Comparison of ENCODE assay signal across 9 mouse cellular contexts in genomic region chr1:66655747-66656119, GRCm38 (mm10). TPM values are rescaled to one million over a fixed set of nuclear protein-coding genes. Genes with fewer than 3 reads are reported as not detected.
DNase-seq lines count a peak whose midpoint lies in the region; ATAC-seq and TF ChIP-seq lines count a peak whose summit lies in the region.
"Had no signal": no experiment of that assay in that cellular context is flagged by ENCODE, and none has a peak within 500 bp of the region (broad histone marks: within the 10 kb centered on the region; RNA-seq: fewer than 3 reads in every experiment).

No protein-coding gene starts in this region.

- DNase-seq in kidney, postnatal 0 days (ENCODE audit: low spot score) = peak; percentile 71
- no peak for DNase-seq in kidney, adult 11 months
- DNase-seq in Muller cell, postnatal 12 days (ENCODE audit: inconsistent ontology term) = peak; percentile 10
- peak; percentile 25 for DNase-seq in fibroblast of lung, adult 2 months (ENCODE audit: low read depth)
- DNase-seq in urinary bladder, adult 18-20 months (ENCODE audit: low spot score in 2 of 2) = no peak
- DNase-seq in right cerebral cortex, postnatal 10 days (ENCODE audit: low spot score in 2 of 2) = no peak
- no peak for DNase-seq in layer of hippocampus, postnatal 36 days
- DNase-seq: cerebellum, adult 11 months had no signal

- H3K27ac ChIP-seq in kidney, postnatal 0 days = no peak overlapping the region
- 0 out of 2 replicates have a peak overlapping the region, but pooled peaks have one; percentile 50 for H3K27ac ChIP-seq in midbrain, embryonic 15.5 days

- H3K36me3 ChIP-seq in kidney, postnatal 0 days (ENCODE audit: insufficient read depth, low read length) = no peaks in the 10 kb centered on the region
- H3K36me3 ChIP-seq in midbrain, embryonic 15.5 days (replicated peaks) = 0 out of 2 replicates have a peak, but pooled peaks cover 3% of the 10 kb centered on the region

- no peak overlapping the region for H3K9ac ChIP-seq in kidney, postnatal 0 days (ENCODE audit: low read depth, low read length)
- H3K9ac ChIP-seq in midbrain, embryonic 15.5 days = no peak overlapping the region

- no peak overlapping the region for H3K4me3 ChIP-seq in kidney, postnatal 0 days (replicated peaks; ENCODE audit: low read depth, low read length)
- no peak overlapping the region for H3K4me3 ChIP-seq in midbrain, embryonic 15.5 days

- ATAC-seq in kidney, postnatal 0 days (replicated peaks; ENCODE audit: low FRiP score, low read depth) = no peak
- peak; percentile 86 for ATAC-seq in midbrain, embryonic 15.5 days (replicated peaks)

- H3K27me3 ChIP-seq in kidney, postnatal 0 days (ENCODE audit: insufficient read depth, low read length) = no peaks in the 10 kb centered on the region
- H3K27me3 ChIP-seq in midbrain, embryonic 15.5 days (replicated peaks) = no peaks in the 10 kb centered on the region

- peak; percentile 72 for TF ChIP-seq CTCF in kidney, postnatal 0 days (IDR thresholded peaks at IDR 0.05; ENCODE audit: low read depth)

- H3K4me1 ChIP-seq in kidney, postnatal 0 days (replicated peaks; ENCODE audit: insufficient read depth, low read length) = no peaks in the 10 kb centered on the region
- H3K4me1 ChIP-seq in midbrain, embryonic 15.5 days = peaks cover 9% of the 10 kb centered on the region

- H3K4me2 ChIP-seq in kidney, postnatal 0 days (ENCODE audit: low read length) = no peak overlapping the region
- H3K4me2 ChIP-seq in midbrain, embryonic 15.5 days = no peak overlapping the region

- H3K9me3 ChIP-seq in kidney, postnatal 0 days (replicated peaks; ENCODE audit: low read length) = no peaks in the 10 kb centered on the region
- no peaks in the 10 kb centered on the region for H3K9me3 ChIP-seq in midbrain, embryonic 15.5 days

RNA-seq across cellular contexts. Expression of gene Rpe, which starts 44.9 kb away (rescaled TPM):
- 38.7 and 42.3 TPM in 2 replicates for polyA plus RNA-seq in kidney, postnatal 0 days (2015; fragmentation: Nextera tagmentation; extraction: Ambion mirVana)
- polyA plus RNA-seq in midbrain, embryonic 15.5 days (2015; fragmentation: Nextera tagmentation; extraction: Ambion mirVana) = 29.9 and 31.2 TPM in 2 replicates
- total RNA-seq in layer of hippocampus, postnatal 36 days (2021) = 10 to 100 TPM; 38.9 to 39.3 TPM

Comparison
In these comparisons a context has a peak if more than half of its experiments do, and no peak if none do; other contexts are left out.
1. DNase-seq: peak in kidney, postnatal 0 days (single experiment), Muller cell, postnatal 12 days (single experiment) and fibroblast of lung, adult 2 months (single experiment); none in kidney, adult 11 months (single experiment), urinary bladder, adult 18-20 months (0 of 2), right cerebral cortex, postnatal 10 days (0 of 2) and layer of hippocampus, postnatal 36 days (0 of 2).